Mouse (Mus musculus) T-helper 17 cell (primary cell): ENCODE results near the gene Spdye4b.
"Not testable (repeated sequence)": the region's sequence is repeated elsewhere in the genome, so short reads cannot be mapped to it uniquely, and the experiment has no call there.

Source experiments
- in situ Hi-C, 2 experiments: fragments of 300-600 bp; cut with MboI, MseI; formaldehyde crosslinking; loops; 1 replicate in 1 of 2; 2 replicates in 1 of 2; pipeline ENCODE4 v1.15.1; 2025; ENCODE audit warnings: high pct_unique_total_duplicates in 2 of 2

The Spdye4b gene

DNA sequence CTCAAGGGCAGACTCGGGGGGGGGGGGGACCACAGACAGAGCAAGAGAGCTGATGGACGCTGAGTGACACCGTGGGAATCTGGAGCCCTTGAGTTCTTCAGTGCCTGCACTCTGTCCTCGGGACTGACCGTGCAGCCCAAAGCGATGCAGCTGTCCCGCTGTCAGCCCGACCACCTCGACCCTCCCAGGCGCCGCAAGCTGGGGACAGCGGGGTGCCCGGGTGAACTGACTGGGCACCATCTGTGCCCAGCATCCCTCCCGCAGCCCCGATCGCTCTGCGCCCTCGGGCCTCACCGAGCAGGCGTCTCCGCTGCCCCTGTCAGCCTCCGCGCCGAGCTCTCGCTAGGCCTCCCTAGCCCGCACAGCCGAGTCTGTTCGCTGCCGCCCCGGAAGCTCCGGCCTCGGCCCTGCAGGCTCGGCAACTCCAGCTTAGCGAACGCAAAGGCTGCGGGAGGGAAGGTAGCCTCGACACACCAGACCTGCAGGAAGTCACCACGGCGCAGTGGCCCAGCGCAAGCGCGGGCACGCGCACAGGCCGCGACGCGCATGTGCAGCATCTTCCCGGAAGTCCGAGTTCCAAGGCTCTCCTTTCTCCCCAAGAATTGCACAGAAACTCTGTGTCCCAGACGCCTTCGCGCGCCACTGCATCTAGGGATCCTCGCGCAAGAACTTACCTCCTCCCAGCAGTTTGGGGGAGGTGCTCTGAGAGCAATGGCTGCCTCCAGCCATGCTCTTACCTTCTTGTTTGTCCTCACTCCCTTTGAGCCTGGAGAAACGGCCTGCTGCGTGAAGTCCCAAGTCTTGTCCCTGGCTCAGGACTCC is at the start of gene Spdye4b, which contains the start of gene Rbak:
Gene Spdye4b, plus strand, starts transcription at position 763 of the 822 bp plus-strand sequence.
Gene Rbak, minus strand, starts transcription at position 521 of the 822 bp plus-strand sequence.
- in situ Hi-C loops: loop anchor here (5.0 kb wide), 2 partner anchors 52 to 117 kb away; no protein-coding TSS in a partner anchor

DNA sequence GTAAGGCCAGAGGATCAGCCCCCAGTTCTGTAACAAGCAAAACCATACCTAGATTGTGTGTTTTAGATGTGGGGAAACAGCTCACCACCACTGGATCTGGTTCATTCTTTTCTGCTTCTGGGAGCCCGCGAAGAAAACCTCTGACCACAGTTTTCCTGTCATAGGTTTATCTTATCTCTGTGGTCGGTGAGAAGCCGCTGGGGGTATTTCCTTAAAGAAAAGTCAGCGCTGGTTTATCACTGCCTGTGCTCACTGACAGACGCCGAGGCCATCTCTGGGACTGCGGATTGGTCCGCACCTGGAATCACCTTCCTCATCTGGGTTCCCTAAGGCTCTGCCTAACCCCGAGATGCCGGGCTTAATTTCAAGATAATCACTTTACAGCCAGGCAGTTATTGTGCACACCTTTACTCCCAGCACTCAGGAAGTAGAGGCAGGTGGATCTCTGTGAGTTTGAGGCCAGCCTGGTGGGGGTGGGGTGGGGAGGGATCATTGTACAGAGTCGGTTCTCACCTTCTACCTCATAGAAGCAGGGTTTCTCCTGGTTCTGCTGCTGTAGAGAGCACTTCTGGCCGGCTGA is 47.8 kb upstream of the Spdye4b start:
- in situ Hi-C loops: no loop called here

GRCm38 (mm10) chr5:143134216-143135010 is 46.4 kb upstream of the Spdye4b start:
- in situ Hi-C loops: not testable (repeated sequence)

DNA sequence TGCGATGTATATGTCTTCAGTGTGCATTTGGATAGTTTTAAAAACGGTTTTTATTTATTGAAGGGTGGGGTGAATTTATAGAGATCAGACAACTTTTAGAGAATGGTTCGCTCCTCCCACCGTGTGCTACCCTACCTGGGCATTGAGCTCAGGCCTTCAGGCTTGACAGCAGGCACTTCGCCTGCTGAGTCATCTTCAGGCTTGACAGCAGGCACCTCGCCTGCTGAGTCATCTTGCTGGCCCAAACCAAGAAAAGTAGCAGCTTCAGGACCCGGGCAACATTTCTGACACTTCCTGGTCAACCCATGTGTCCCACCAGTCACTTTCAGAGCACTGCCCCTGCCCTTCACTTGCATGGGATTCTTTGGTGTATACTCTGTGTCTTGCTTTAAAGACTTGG is 45.8 kb upstream of the Spdye4b start:
- in situ Hi-C loops: no loop called here

- in situ Hi-C loops: no loop called here
Measured at GRCm38 (mm10) chr5:143137580-143137979, 43.2 kb upstream of the Spdye4b start.

GRCm38 (mm10) chr5:143147481-143147880 is 33.3 kb upstream of the Spdye4b start, which contains the start of gene Olfr718-ps1:
Olfr718-ps1 (minus strand) TSS chr5:143147581.
- in situ Hi-C loops: loop anchor here in 1 of 2 experiments (10.0 kb wide), 1 partner anchor 1803 kb away; no protein-coding TSS in a partner anchor

- in situ Hi-C loops: loop anchor here in 1 of 2 experiments (10.0 kb wide), 1 partner anchor 1804 kb away; no protein-coding TSS in a partner anchor
Measured at GRCm38 (mm10) chr5:143148661-143149060, 32.2 kb upstream of the Spdye4b start.

DNA sequence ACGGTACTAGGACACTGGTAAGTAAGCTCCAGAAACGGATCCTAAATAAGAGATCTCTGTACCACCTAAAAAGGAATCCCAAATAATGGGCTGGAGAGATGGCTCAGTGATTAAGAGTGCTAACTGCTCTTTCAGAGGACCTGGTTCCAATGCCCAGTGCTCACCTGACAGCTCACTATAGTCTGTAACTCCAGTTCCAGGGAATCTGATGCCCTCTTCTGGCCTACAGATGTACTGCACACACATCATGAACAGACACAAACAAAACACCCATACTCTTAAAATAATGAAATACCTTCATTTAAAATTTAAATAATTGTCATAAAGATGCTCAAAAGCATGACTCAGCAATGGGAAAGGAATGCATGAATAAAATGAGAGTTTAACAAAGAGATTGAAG is 31.3 kb upstream of the Spdye4b start:
- in situ Hi-C loops: loop anchor here in 1 of 2 experiments (10.0 kb wide), 1 partner anchor 1805 kb away; no protein-coding TSS in a partner anchor

DNA sequence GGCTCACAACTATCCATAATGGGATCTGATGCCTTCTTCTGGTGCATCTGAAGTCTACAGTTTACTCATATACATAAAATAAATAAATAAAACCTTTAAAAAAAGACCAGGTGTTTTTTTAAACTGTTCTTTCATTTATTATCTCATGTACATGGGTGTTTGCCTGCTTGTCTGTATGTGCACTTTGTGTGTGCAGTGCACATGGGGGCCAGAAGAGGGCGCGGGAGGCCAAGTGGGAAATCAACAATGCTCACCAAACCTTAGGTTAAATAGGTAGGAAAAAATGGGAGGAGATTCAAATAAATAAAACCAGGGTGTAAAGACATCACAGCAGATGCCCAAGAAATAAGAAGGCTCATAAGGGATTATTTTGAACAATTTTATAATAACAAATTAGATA is 30.8 kb upstream of the Spdye4b start:
- in situ Hi-C loops: no loop called here

DNA sequence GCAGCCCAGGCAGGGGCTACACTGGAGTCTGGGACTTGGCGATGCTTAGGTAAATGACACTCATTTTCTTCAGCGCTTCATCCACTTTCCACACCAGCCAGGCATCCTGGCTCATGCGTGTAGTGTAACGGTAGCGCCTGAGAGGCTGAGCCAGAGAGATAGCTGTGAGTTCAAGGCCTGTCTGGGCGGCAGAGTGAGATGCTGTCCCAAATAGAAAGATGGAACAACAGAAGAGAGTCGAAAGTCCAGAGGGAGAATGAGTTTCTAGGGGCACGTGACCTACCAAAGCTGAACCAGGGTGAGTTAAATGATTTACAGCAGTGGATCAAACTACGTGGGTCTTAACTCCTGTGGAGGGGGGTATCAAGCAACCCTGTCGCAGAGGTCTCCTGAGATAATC is 27.1 kb upstream of the Spdye4b start:
- in situ Hi-C loops: no loop called here

DNA sequence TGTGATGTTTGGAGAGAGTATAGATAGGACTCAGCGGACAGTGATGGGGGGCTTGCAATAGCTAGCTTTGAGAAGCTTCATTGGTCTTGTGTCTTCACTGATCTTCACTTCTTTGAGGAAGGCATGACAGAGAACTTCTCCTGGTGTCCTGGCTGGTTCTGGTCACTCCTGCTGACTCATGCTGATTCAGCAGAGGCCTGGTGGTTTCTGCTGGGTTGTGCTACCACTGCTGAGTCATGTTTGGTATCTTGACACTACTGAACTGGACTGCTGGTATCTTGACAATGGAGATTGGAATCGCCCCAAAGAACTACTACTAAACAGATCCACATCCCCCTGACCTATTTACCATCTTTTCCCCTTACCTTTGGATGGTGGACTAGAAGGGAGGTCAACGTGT is 25.3 kb upstream of the Spdye4b start:
- in situ Hi-C loops: no loop called here

- in situ Hi-C loops: no loop called here
Measured at GRCm38 (mm10) chr5:143165508-143166070, 15.2 kb upstream of the Spdye4b start.

GRCm38 (mm10) chr5:143175970-143176369 is 4.8 kb upstream of the Spdye4b start:
- in situ Hi-C loops: no loop called here

- in situ Hi-C loops: no loop called here
Measured at GRCm38 (mm10) chr5:143177541-143178200, 3.1 kb upstream of the Spdye4b start.

- in situ Hi-C loops: no loop called here
Measured at GRCm38 (mm10) chr5:143179179-143179578, 1.6 kb upstream of the Spdye4b start.

- in situ Hi-C loops: not testable (repeated sequence)
Measured at GRCm38 (mm10) chr5:143188014-143188413, 7.2 kb downstream of the Spdye4b start.

GRCm38 (mm10) chr5:143192806-143193205 is 12.0 kb downstream of the Spdye4b start:
- in situ Hi-C loops: no loop called here

DNA sequence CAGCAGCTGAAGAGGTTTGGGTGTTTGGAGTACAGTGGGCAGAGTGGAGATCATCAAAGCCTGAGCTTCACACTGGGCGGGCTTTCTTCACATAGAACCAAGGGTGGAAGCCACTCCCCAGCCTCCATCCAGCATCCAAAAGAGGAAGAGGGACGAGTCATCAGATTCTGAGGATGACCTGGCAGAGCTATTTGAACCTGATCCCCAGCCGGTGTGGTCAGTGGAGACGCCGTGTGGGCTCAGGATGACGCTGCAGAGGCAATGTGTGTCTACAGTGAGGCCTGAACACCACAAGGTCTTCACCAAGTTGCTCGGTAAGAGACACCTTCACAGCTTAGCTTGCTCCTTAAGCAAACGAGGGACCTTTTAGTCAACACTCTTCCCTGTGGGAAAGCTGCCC is 13.9 kb downstream of the Spdye4b start:
- in situ Hi-C loops: not testable (repeated sequence)

GRCm38 (mm10) chr5:143195166-143195565 is 14.3 kb downstream of the Spdye4b start:
- in situ Hi-C loops: no loop called here

- in situ Hi-C loops: no loop called here
Measured at GRCm38 (mm10) chr5:143196506-143196905, 15.7 kb downstream of the Spdye4b start.

DNA sequence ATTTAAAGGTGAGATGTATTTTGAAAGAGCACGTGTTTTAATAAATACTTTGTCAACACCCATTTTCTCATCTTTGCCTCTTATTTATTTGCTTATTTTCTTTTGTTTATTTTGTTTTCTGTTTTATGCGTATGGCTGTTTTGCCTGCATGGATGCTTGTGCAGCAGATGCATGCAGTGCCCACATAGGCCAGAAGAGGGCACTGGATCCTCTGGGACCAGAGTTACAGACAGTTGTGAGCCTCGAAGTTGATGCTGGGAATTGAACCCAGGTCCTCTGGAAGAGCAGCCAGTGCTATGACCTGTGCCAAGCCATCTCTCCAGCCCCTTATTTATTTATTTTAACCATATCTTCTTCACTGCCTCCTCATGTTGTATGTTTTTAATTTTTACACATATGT is 24.2 kb downstream of the Spdye4b start:
- in situ Hi-C loops: no loop called here
